Mouse (Mus musculus): Measurements from ENCODE around the gene Ptprn2. TPM values are rescaled to one million over a fixed set of nuclear protein-coding genes. Genes with fewer than 3 reads are reported as not detected.

Ptprn2 gene
- total and polyA plus RNA-seq, 3 experiments: 0.17 TPM; not detected in 2

DNA sequence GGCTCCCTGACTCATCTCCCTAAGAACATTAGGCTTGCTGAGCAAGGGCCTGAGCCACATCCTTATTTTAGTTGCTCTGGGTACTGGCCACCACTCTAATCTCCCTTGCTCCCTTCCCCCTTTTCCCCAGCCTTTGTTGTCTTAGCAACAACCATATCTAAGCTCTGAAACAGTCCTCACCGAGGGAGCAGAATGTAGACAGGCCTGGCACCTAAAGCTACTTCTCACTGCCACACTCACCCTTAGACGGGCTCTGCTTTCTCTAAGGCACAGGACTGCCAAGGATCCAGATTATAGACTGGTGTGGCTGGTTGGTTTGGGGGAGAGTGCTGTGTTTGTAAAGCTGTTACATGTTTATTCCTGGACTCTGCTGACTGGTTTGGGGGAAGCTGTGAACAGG lies 594.2 kb downstream of the Ptprn2 start:
- no peaks in the 10 kb centered on the region for H3K27me3 ChIP-seq (replicated peaks)
- H3K27ac ChIP-seq (ENCODE audit: insufficient read depth, low read depth): no peak overlapping the region
- no peaks in the 10 kb centered on the region for H3K36me3 ChIP-seq (replicated peaks in 1 of 2; ENCODE audit: control insufficient read depth in 1 of 2, insufficient read depth in 1 of 2, low read length in 1 of 2)
- H3K4me3 ChIP-seq (replicated peaks in 1 of 3; ENCODE audit: low read depth in 2 of 3, low read length in 2 of 3, poor library complexity in 1 of 3): no peak overlapping the region
- dilution Hi-C loops (cut with MboI; ENCODE audit: extremely low pct_ligation_motif_present, extremely low pct_unique_long_range_greater_than_20kb, low sequenced_read_pairs) (no loop called here), in situ Hi-C loops (cut with MboI; ENCODE audit: low pct_ligation_motif_present, low pct_unique_long_range_greater_than_20kb, low sequenced_read_pairs) (no loop called here)
- DNase-seq (ENCODE audit: extremely low read depth): no peak
- no peaks in the 10 kb centered on the region for H3K79me2 ChIP-seq (replicated peaks; ENCODE audit: control insufficient read depth, extremely low read depth, insufficient read depth, poor library complexity, severe bottlenecking)
- no peak overlapping the region for H3K4me2 ChIP-seq (ENCODE audit: insufficient read depth, low read depth, poor library complexity, severe bottlenecking)
- TF ChIP-seq EP300 (IDR thresholded peaks at IDR 0.05; ENCODE audit: low read length) (no peak), PAX5 (IDR thresholded peaks at IDR 0.05; ENCODE audit: low read length) (no peak), MAFK (IDR thresholded peaks at IDR 0.05; ENCODE audit: insufficient replicate concordance, low read length) (no peak)
- H3K9me3 ChIP-seq (replicated peaks; ENCODE audit: low read length): no peaks in the 10 kb centered on the region
- H3K9ac ChIP-seq (ENCODE audit: insufficient read depth, low read depth): no peak overlapping the region
- H3K4me1 ChIP-seq (ENCODE audit: control insufficient read depth in 1 of 2, insufficient read depth in 2 of 2): peaks cover 5 to 16% of the 10 kb centered on the region in 2 experiments

DNA sequence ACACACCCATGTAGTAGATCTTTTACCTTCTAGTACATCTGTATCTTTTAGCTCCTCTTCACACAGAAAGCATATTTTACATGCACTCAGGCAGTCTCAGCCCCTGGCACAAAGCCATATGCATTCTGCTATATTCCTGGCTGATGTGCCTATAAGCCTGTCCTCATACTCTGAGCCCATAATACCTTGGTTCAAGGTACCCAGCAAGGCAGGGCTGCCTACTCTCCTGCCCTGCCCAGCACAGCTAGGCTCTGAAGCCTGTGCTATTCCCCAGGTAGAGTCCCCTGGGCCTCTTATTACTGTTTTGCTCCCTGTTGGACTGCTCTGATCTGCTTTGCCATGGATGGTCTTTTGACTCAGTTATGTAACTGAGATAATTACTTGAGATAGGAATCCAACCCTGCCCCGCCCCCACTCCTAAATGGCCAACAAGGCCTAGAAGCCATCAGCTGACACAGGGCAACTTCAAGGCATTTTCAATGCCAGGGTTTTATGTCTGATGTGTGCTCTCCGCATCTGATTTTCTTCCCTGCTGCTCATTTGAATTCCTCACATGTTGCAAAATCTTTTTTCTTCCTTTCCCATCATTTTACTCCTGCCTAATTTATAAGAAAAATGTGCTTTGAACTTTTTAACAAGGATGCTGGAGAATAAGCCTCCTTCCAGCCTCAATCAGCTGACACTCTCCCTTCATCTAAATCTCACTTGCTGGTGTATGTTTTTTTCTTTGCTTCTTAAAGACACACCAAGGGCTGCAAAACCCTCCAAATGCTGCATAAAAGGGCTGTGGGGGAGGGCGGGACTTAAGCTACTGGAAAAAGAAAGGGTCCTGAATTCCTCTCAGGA lies 598.6 kb downstream of the Ptprn2 start:
- H3K27me3 ChIP-seq (replicated peaks): no peaks in the 10 kb centered on the region
- no peak overlapping the region for H3K4me3 ChIP-seq (replicated peaks in 1 of 3; ENCODE audit: low read depth in 2 of 3, low read length in 2 of 3, poor library complexity in 1 of 3)
- no peaks in the 10 kb centered on the region for H3K79me2 ChIP-seq (replicated peaks; ENCODE audit: control insufficient read depth, extremely low read depth, insufficient read depth, poor library complexity, severe bottlenecking)
- in situ Hi-C loops (cut with MboI; ENCODE audit: low pct_ligation_motif_present, low pct_unique_long_range_greater_than_20kb, low sequenced_read_pairs): no loop called here
- no peaks in the 10 kb centered on the region for H3K9me3 ChIP-seq (replicated peaks; ENCODE audit: low read length)
- TF ChIP-seq MEF2A (IDR thresholded peaks at IDR 0.05; ENCODE audit: borderline replicate concordance, low read depth, low read length) (no peak), POLR2A (IDR thresholded peaks at IDR 0.05; ENCODE audit: low read depth, low read length) (no peak), ZC3H11A (IDR thresholded peaks at IDR 0.05; ENCODE audit: low read depth, low read length) (no peak), UBTF (IDR thresholded peaks at IDR 0.05; ENCODE audit: low read depth, low read length) (no peak), ZNF384 (IDR thresholded peaks at IDR 0.05; ENCODE audit: low read depth, low read length) (no peak), CHD2 (IDR thresholded peaks at IDR 0.05; ENCODE audit: low read length) (no peak), TCF12 (IDR thresholded peaks at IDR 0.05; ENCODE audit: low read depth, low read length) (no peak), NELFE (IDR thresholded peaks at IDR 0.05; ENCODE audit: low read depth, low read length) (no peak), MXI1 (IDR thresholded peaks at IDR 0.05; ENCODE audit: low read depth, low read length) (no peak), USF1 (IDR thresholded peaks at IDR 0.05; ENCODE audit: low read depth, low read length) (no peak)
- H3K36me3 ChIP-seq (replicated peaks in 1 of 2; ENCODE audit: control insufficient read depth in 1 of 2, insufficient read depth in 1 of 2, low read length in 1 of 2): no peaks in the 10 kb centered on the region
- dilution Hi-C loops (cut with MboI; ENCODE audit: extremely low pct_ligation_motif_present, extremely low pct_unique_long_range_greater_than_20kb, low sequenced_read_pairs): no loop called here
- no peak overlapping the region for H3K9ac ChIP-seq (ENCODE audit: insufficient read depth, low read depth)
- no peak overlapping the region for H3K4me2 ChIP-seq (ENCODE audit: insufficient read depth, low read depth, poor library complexity, severe bottlenecking)
- no peak overlapping the region for H3K27ac ChIP-seq (ENCODE audit: insufficient read depth, low read depth)
- DNase-seq (ENCODE audit: extremely low read depth): no peak
- peaks cover 0 to 8% of the 10 kb centered on the region in 2 experiments; a peak in 2 of 4 replicates for H3K4me1 ChIP-seq (ENCODE audit: control insufficient read depth in 1 of 2, insufficient read depth in 2 of 2)
